Mouse (Mus musculus): Measurements from ENCODE around the gene Cd9. TPM values are rescaled to one million over a fixed set of nuclear protein-coding genes. Genes with fewer than 3 reads are reported as not detected.

Cd9 gene
- total and polyA plus RNA-seq, 3 experiments = 12.1 to 27.5 (median 21.6) TPM

GRCm38 (mm10) chr6:125467301-125467715, 27.3 kb downstream of the Cd9 start:
- Histone ChIP-seq H3K4me1 (ENCODE audit: control insufficient read depth in 1 of 2, insufficient read depth in 2 of 2) (peaks cover 20 to 61% of the 10 kb centered on the region in 2 experiments), H3K79me2 (replicated peaks; ENCODE audit: control insufficient read depth, extremely low read depth, insufficient read depth, poor library complexity, severe bottlenecking) (no peaks in the 10 kb centered on the region), H3K4me3 (replicated peaks in 1 of 3; ENCODE audit: low read depth in 2 of 3, low read length in 2 of 3, poor library complexity in 1 of 3) (peak overlapping the region in 1 of 3 experiments; percentile 3), H3K36me3 (replicated peaks in 1 of 2; ENCODE audit: control insufficient read depth in 1 of 2, insufficient read depth in 1 of 2, low read length in 1 of 2) (peaks cover 6 to 17% of the 10 kb centered on the region in 2 experiments), H3K9me3 (replicated peaks; ENCODE audit: low read length) (no peaks in the 10 kb centered on the region), H3K27ac (ENCODE audit: insufficient read depth, low read depth) (peak overlapping the region; percentile 85), H3K4me2 (ENCODE audit: insufficient read depth, low read depth, poor library complexity, severe bottlenecking) (peak overlapping the region; percentile 50), H3K27me3 (replicated peaks) (no peaks in the 10 kb centered on the region), H3K9ac (ENCODE audit: insufficient read depth, low read depth) (peak overlapping the region; percentile 58)
- in situ Hi-C loops (cut with MboI; ENCODE audit: low pct_ligation_motif_present, low pct_unique_long_range_greater_than_20kb, low sequenced_read_pairs) (no loop called here), dilution Hi-C loops (cut with MboI; ENCODE audit: extremely low pct_ligation_motif_present, extremely low pct_unique_long_range_greater_than_20kb, low sequenced_read_pairs) (no loop called here)
- peak; percentile 85 for DNase-seq (ENCODE audit: extremely low read depth)
- peak; percentile 73 for TF ChIP-seq TCF12 (IDR thresholded peaks at IDR 0.05; ENCODE audit: low read depth, low read length)
- TF ChIP-seq POLR2A (IDR thresholded peaks at IDR 0.05; ENCODE audit: low read depth, low read length) = peak; percentile 52
- TF ChIP-seq NRF1 (IDR thresholded peaks at IDR 0.05; ENCODE audit: low read depth, low read length) = peak; percentile 34; the same call in 1 of the 2 replicates
- no peak for TF ChIP-seq ZNF384 (IDR thresholded peaks at IDR 0.05; ENCODE audit: low read depth, low read length)
- TF ChIP-seq RCOR1 (conservative IDR thresholded peaks at IDR 0.05; ENCODE audit: low read depth, low read length) = no peak
- TF ChIP-seq MEF2A (IDR thresholded peaks at IDR 0.05; ENCODE audit: borderline replicate concordance, low read depth, low read length) = peak; percentile 25; the same call in 1 of the 2 replicates
- TF ChIP-seq USF1 (IDR thresholded peaks at IDR 0.05; ENCODE audit: low read depth, low read length) = peak; percentile 92
- TF ChIP-seq MAX (IDR thresholded peaks at IDR 0.05; ENCODE audit: low read length) = peak; percentile 91
- TF ChIP-seq USF2 (conservative IDR thresholded peaks at IDR 0.05; ENCODE audit: low read depth, low read length) = peak; percentile 86
- TF ChIP-seq IRF4 (IDR thresholded peaks at IDR 0.05; ENCODE audit: low read depth, low read length) = peak; percentile 51; the same call in 1 of the 2 replicates
- TF ChIP-seq PAX5 (IDR thresholded peaks at IDR 0.05; ENCODE audit: low read length) = no peak
- TF ChIP-seq CTCF (conservative IDR thresholded peaks at IDR 0.05 in 1 of 2, IDR thresholded peaks at IDR 0.05 in 1 of 2; ENCODE audit: low read depth in 2 of 2, low read length in 2 of 2) = peak in 1 of 2 experiments; percentile 16; a peak in 1 of 4 replicates
- TF ChIP-seq SMC3 (IDR thresholded peaks at IDR 0.05; ENCODE audit: low read depth, low read length) = no peak
- peak; percentile 82 for TF ChIP-seq BHLHE40 (IDR thresholded peaks at IDR 0.05; ENCODE audit: low read depth, low read length)
- TF ChIP-seq TBP (conservative IDR thresholded peaks at IDR 0.05; ENCODE audit: low read depth, low read length) = peak; percentile 55; the same call in 1 of the 2 replicates
- TF ChIP-seq ETS1 (conservative IDR thresholded peaks at IDR 0.05; ENCODE audit: low read depth, low read length) = peak; percentile 61; the same call in 1 of the 2 replicates

GRCm38 (mm10) chr6:125462312-125462711, 32.3 kb downstream of the Cd9 start:
- H3K27ac ChIP-seq (ENCODE audit: insufficient read depth, low read depth) = no peak overlapping the region
- H3K4me3 ChIP-seq (replicated peaks in 1 of 3; ENCODE audit: low read depth in 2 of 3, low read length in 2 of 3, poor library complexity in 1 of 3) = no peak overlapping the region
- no peak overlapping the region for H3K9ac ChIP-seq (ENCODE audit: insufficient read depth, low read depth)
- H3K27me3 ChIP-seq (replicated peaks) = no peaks in the 10 kb centered on the region
- dilution Hi-C loops (cut with MboI; ENCODE audit: extremely low pct_ligation_motif_present, extremely low pct_unique_long_range_greater_than_20kb, low sequenced_read_pairs) = no loop called here
- no peak overlapping the region for H3K4me2 ChIP-seq (ENCODE audit: insufficient read depth, low read depth, poor library complexity, severe bottlenecking)
- H3K4me1 ChIP-seq (ENCODE audit: control insufficient read depth in 1 of 2, insufficient read depth in 2 of 2) = peaks cover 25 to 44% of the 10 kb centered on the region in 2 experiments
- H3K36me3 ChIP-seq (replicated peaks in 1 of 2; ENCODE audit: control insufficient read depth in 1 of 2, insufficient read depth in 1 of 2, low read length in 1 of 2) = peaks cover 6 to 17% of the 10 kb centered on the region in 2 experiments
- no peaks in the 10 kb centered on the region for H3K79me2 ChIP-seq (replicated peaks; ENCODE audit: control insufficient read depth, extremely low read depth, insufficient read depth, poor library complexity, severe bottlenecking)
- no peak for TF ChIP-seq ZC3H11A (IDR thresholded peaks at IDR 0.05; ENCODE audit: low read depth, low read length)
- no peak for TF ChIP-seq ZMIZ1 (IDR thresholded peaks at IDR 0.05; ENCODE audit: low read depth, low read length)
- no peak for TF ChIP-seq ELF1 (IDR thresholded peaks at IDR 0.05; ENCODE audit: low read depth, low read length)
- TF ChIP-seq MYC (IDR thresholded peaks at IDR 0.05; ENCODE audit: low read depth, low read length) = no peak
- no peak for TF ChIP-seq CHD2 (IDR thresholded peaks at IDR 0.05; ENCODE audit: low read length)
- no peak for TF ChIP-seq BHLHE40 (IDR thresholded peaks at IDR 0.05; ENCODE audit: low read depth, low read length)
- TF ChIP-seq USF1 (IDR thresholded peaks at IDR 0.05; ENCODE audit: low read depth, low read length) = no peak
- no peak for TF ChIP-seq POLR2AphosphoS2 (IDR thresholded peaks at IDR 0.05; ENCODE audit: low read depth, low read length)
- no peak for TF ChIP-seq NELFE (IDR thresholded peaks at IDR 0.05; ENCODE audit: low read depth, low read length)
- no peak for TF ChIP-seq UBTF (IDR thresholded peaks at IDR 0.05; ENCODE audit: low read depth, low read length)
- DNase-seq (ENCODE audit: extremely low read depth) = no peak
- H3K9me3 ChIP-seq (replicated peaks; ENCODE audit: low read length) = no peaks in the 10 kb centered on the region
- in situ Hi-C loops (cut with MboI; ENCODE audit: low pct_ligation_motif_present, low pct_unique_long_range_greater_than_20kb, low sequenced_read_pairs) = no loop called here

Measured in CH12.LX (cell line).